Mouse (Mus musculus) liver, embryonic 11.5 days (tissue): Measurements from ENCODE around the gene Cpne2. TPM values are rescaled to one million over a fixed set of nuclear protein-coding genes. Genes with fewer than 3 reads are reported as not detected.

Experiments
- ATAC-seq: fragments of 200-750 bp; cut with Nextera tagmentation; replicated peaks from 2 replicates; pipeline ENCODE4 v1.8.0; 2017; ENCODE audit warnings: moderate number of reproducible peaks, mild to moderate bottlenecking, moderate TSS enrichment, moderate library complexity; ENCODE audit not compliant: low FRiP score
- DNase-seq: peaks from one replicate; pipeline ENCODE4 v3.0.0-alpha.2; 2017; ENCODE audit warnings: low spot score
- H3K27ac ChIP-seq: fragments of 300-500 bp; sonication (generic); 2 replicates; pipeline ENCODE4 v1.5.1; 2014; ENCODE audit warnings: mild to moderate bottlenecking, low read depth, low read length, control low read depth
- H3K27me3 ChIP-seq: fragments of 300-500 bp; sonication (generic); replicated peaks from 2 replicates; pipeline ENCODE4 v1.6.1; 2014; ENCODE audit warnings: low read length, mixed read lengths; ENCODE audit not compliant: control insufficient read depth, insufficient read depth
- H3K36me3 ChIP-seq: fragments of 300-500 bp; sonication (generic); 2 replicates; pipeline ENCODE4 v1.6.1; 2014; ENCODE audit warnings: mild to moderate bottlenecking, low read length, moderate library complexity, mixed read lengths; ENCODE audit not compliant: control insufficient read depth, insufficient read depth
- H3K4me1 ChIP-seq: fragments of 300-500 bp; sonication (generic); replicated peaks from 2 replicates; pipeline ENCODE4 v1.6.1; 2014; ENCODE audit warnings: low read length, mixed read lengths; ENCODE audit not compliant: control insufficient read depth, insufficient read depth
- H3K4me2 ChIP-seq: fragments of 300-500 bp; sonication (generic); 2 replicates; pipeline ENCODE4 v1.6.1; 2014; ENCODE audit warnings: mild to moderate bottlenecking, control low read depth, moderate library complexity
- H3K4me3 ChIP-seq: fragments of 300-500 bp; sonication (generic); 2 replicates; pipeline ENCODE4 v1.5.1; 2014; ENCODE audit warnings: low read depth, low read length, control low read depth
- H3K9ac ChIP-seq: fragments of 300-500 bp; sonication (generic); 2 replicates; pipeline ENCODE4 v1.6.1; 2014; ENCODE audit warnings: low read depth, low read length, control low read depth
- H3K9me3 ChIP-seq: fragments of 300-500 bp; sonication (generic); 2 replicates; pipeline ENCODE4 v1.6.1; 2016; ENCODE audit warnings: low read length, inconsistent platforms, mixed read lengths; ENCODE audit not compliant: control insufficient read depth
- WGBS: fragments of 180-500 bp; shearing (Covaris S2); extraction: QIAGEN DNeasy Blood & Tissue Kit; methylation state at CpG from one replicate; pipeline ENCODE4 v1.1.7; 2014; 5-methylcytosine and 5-hydroxymethylcytosine counted together
- polyA plus RNA-seq: library from polyadenylated mRNA; unstranded; fragments of >200 nt; fragmentation: Nextera tagmentation; extraction: Ambion mirVana; gene quantifications from 2 replicates; pipeline ENCODE4 v1.2.1, GENCODE M21; 2014

Cpne2 gene
- polyA plus RNA-seq, 1 experiment from 2014 or later, result 7.8 TPM

GRCm38 (mm10) chr8:94529875-94530274 lies 2.9 kb upstream of the Cpne2 start:
- no peak overlapping the region for H3K4me3 ChIP-seq
- no peaks in the 10 kb centered on the region; the same call in 1 of the 2 replicates for H3K4me1 ChIP-seq
- no peaks in the 10 kb centered on the region for H3K36me3 ChIP-seq
- peaks cover 40% of the 10 kb centered on the region for H3K27me3 ChIP-seq
- DNase-seq (no peak), ATAC-seq (no peak)
- H3K9me3 ChIP-seq, result no peaks in the 10 kb centered on the region
- WGBS, result 56% methylated on average over 4 of the region's 4 CpGs
- no peak overlapping the region for H3K27ac ChIP-seq
- H3K4me2 ChIP-seq, result no peak overlapping the region
- no peak overlapping the region for H3K9ac ChIP-seq

- Histone ChIP-seq H3K4me1 (no peaks in the 10 kb centered on the region; the same call in 1 of the 2 replicates), H3K4me3 (no peak overlapping the region), H3K27me3 (peaks cover 47% of the 10 kb centered on the region), H3K9ac (no peak overlapping the region), H3K36me3 (no peaks in the 10 kb centered on the region), H3K4me2 (no peak overlapping the region), H3K27ac (no peak overlapping the region), H3K9me3 (no peaks in the 10 kb centered on the region)
- no peak for ATAC-seq
- WGBS, result 84% methylated on average over 4 of the region's 4 CpGs
- DNase-seq, result no peak
These were observed 2.1 kb upstream of the Cpne2 start for GRCm38 (mm10) chr8:94530643-94531042.

- DNase-seq, result no peak
- peaks cover 54% of the 10 kb centered on the region for H3K27me3 ChIP-seq
- no peak overlapping the region for H3K9ac ChIP-seq
These were observed 790 bp upstream of the Cpne2 start for GRCm38 (mm10) chr8:94532000-94532399.

GRCm38 (mm10) chr8:94532525-94532872 lies 291 bp upstream of the Cpne2 start:
- H3K27ac ChIP-seq, result no peak overlapping the region
- H3K9me3 ChIP-seq, result no peaks in the 10 kb centered on the region
- H3K9ac ChIP-seq, result peak overlapping the region; percentile 59
- H3K27me3 ChIP-seq, result peaks cover 54% of the 10 kb centered on the region
- no peaks in the 10 kb centered on the region for H3K36me3 ChIP-seq
- 2% methylated on average over 33 of the region's 34 CpGs for WGBS
- DNase-seq, result no peak
- peak overlapping the region; percentile 64 for H3K4me3 ChIP-seq
- H3K4me2 ChIP-seq, result peak overlapping the region; percentile 84
- no peaks in the 10 kb centered on the region; the same call in 1 of the 2 replicates for H3K4me1 ChIP-seq
- ATAC-seq, result peak; percentile 14; the same call in 1 of the 2 replicates

More at GRCm38 (mm10) chr8:94532000-94532399, 790 bp upstream of the Cpne2 start:
- Histone ChIP-seq H3K36me3 (no peaks in the 10 kb centered on the region), H3K4me2 (peak overlapping the region; percentile 84), H3K27ac (no peak overlapping the region), H3K4me1 (no peaks in the 10 kb centered on the region; the same call in 1 of the 2 replicates), H3K9me3 (no peaks in the 10 kb centered on the region), H3K4me3 (peak overlapping the region; percentile 64)
- no peak for ATAC-seq
- WGBS, result 4% methylated on average over 8 of the region's 8 CpGs

GRCm38 (mm10) chr8:94534612-94535011 lies 1.8 kb downstream of the Cpne2 start:
- H3K4me3 ChIP-seq, result no peak overlapping the region
- ATAC-seq, result no peak
- no peak overlapping the region for H3K4me2 ChIP-seq
- H3K9ac ChIP-seq, result no peak overlapping the region
- no peak for DNase-seq
- no peaks in the 10 kb centered on the region for H3K36me3 ChIP-seq
- no peaks in the 10 kb centered on the region for H3K9me3 ChIP-seq
- H3K27ac ChIP-seq, result no peak overlapping the region
- peaks cover 54% of the 10 kb centered on the region for H3K27me3 ChIP-seq
- no peaks in the 10 kb centered on the region; the same call in 1 of the 2 replicates for H3K4me1 ChIP-seq
- 53% methylated on average over 4 of the region's 4 CpGs for WGBS

GRCm38 (mm10) chr8:94535631-94536030 lies 2.8 kb downstream of the Cpne2 start:
- DNase-seq, result no peak

GRCm38 (mm10) chr8:94537456-94537855 lies 4.7 kb downstream of the Cpne2 start:
- no peak for ATAC-seq

More at GRCm38 (mm10) chr8:94535631-94536030, 2.8 kb downstream of the Cpne2 start:
- peaks cover 51% of the 10 kb centered on the region for H3K27me3 ChIP-seq
- H3K27ac ChIP-seq, result no peak overlapping the region
- ATAC-seq, result no peak
- no peaks in the 10 kb centered on the region; the same call in 1 of the 2 replicates for H3K4me1 ChIP-seq
- H3K9me3 ChIP-seq, result no peaks in the 10 kb centered on the region
- no peaks in the 10 kb centered on the region for H3K36me3 ChIP-seq
- no peak overlapping the region for H3K4me3 ChIP-seq
- H3K4me2 ChIP-seq, result no peak overlapping the region
- H3K9ac ChIP-seq, result no peak overlapping the region
- WGBS, result 82% methylated on average over 7 of the region's 7 CpGs

GRCm38 (mm10) chr8:94540025-94540424 lies 7.2 kb downstream of the Cpne2 start:
- H3K9me3 ChIP-seq, result no peaks in the 10 kb centered on the region
- WGBS, result 79% methylated on average over 2 of the region's 2 CpGs
- no peak overlapping the region for H3K27ac ChIP-seq
- H3K4me2 ChIP-seq, result no peak overlapping the region
- no peak overlapping the region for H3K4me3 ChIP-seq
- no peak for DNase-seq
- no peak for ATAC-seq
- no peak overlapping the region for H3K9ac ChIP-seq
- peaks cover 12% of the 10 kb centered on the region for H3K27me3 ChIP-seq
- no peaks in the 10 kb centered on the region for H3K4me1 ChIP-seq
- H3K36me3 ChIP-seq, result no peaks in the 10 kb centered on the region

More at GRCm38 (mm10) chr8:94537456-94537855, 4.7 kb downstream of the Cpne2 start:
- H3K36me3 ChIP-seq, result no peaks in the 10 kb centered on the region
- no peak overlapping the region for H3K27ac ChIP-seq
- no peak overlapping the region for H3K9ac ChIP-seq
- H3K4me2 ChIP-seq, result no peak overlapping the region
- WGBS, result 72% methylated on average over 2 of the region's 2 CpGs
- no peak overlapping the region for H3K4me3 ChIP-seq
- H3K27me3 ChIP-seq, result peaks cover 37% of the 10 kb centered on the region
- H3K4me1 ChIP-seq, result no peaks in the 10 kb centered on the region; the same call in 1 of the 2 replicates
- H3K9me3 ChIP-seq, result no peaks in the 10 kb centered on the region
- DNase-seq, result no peak
